Mouse (Mus musculus) ES-E14 (cell line): ENCODE data around the gene Stxbp3. TPM values are rescaled to one million over a fixed set of nuclear protein-coding genes. Genes with fewer than 3 reads are reported as not detected.

ENCODE experiments used
- DNase-seq: peaks from one replicate; pipeline ENCODE4 v3.0.0-alpha.2; 2013; ENCODE audit warnings: low read depth, low spot score
- H3K27ac ChIP-seq: 2 replicates; pipeline ENCODE4 v1.5.1; 2012; ENCODE audit warnings: low read depth, mild to moderate bottlenecking, low read length, moderate library complexity, mixed read lengths; ENCODE audit not compliant: poor library complexity, insufficient read depth, severe bottlenecking
- H3K36me3 ChIP-seq: 2 replicates; pipeline ENCODE4 v1.6.1; 2012; ENCODE audit warnings: mild to moderate bottlenecking, low read length, moderate library complexity, mixed read lengths; ENCODE audit not compliant: control insufficient read depth, poor library complexity, insufficient read depth, severe bottlenecking
- H3K4me1 ChIP-seq, 2 experiments: fragments of 150-350 bp in 1 of 2; sonication (generic) in 1 of 2; 2 replicates each; pipeline ENCODE4 v1.6.1; 2012; ENCODE audit warnings: low read length in 2 of 2, mild to moderate bottlenecking in 1 of 2, mixed read lengths in 1 of 2; ENCODE audit not compliant: control insufficient read depth in 2 of 2, insufficient read depth in 2 of 2, poor library complexity in 1 of 2
- H3K4me3 ChIP-seq, 2 experiments: fragments of 150-350 bp in 1 of 2; sonication (generic) in 1 of 2; 2 replicates each; pipeline ENCODE4 v1.5.1; 2012; ENCODE audit warnings: low read length in 2 of 2, low read depth in 1 of 2, mild to moderate bottlenecking in 1 of 2, mixed read lengths in 1 of 2; ENCODE audit not compliant: insufficient read depth in 1 of 2, poor library complexity in 1 of 2, severe bottlenecking in 1 of 2
- H3K9ac ChIP-seq: 2 replicates; pipeline ENCODE4 v1.6.1; 2012; ENCODE audit warnings: low read depth, mild to moderate bottlenecking, low read length, mixed read lengths; ENCODE audit not compliant: poor library complexity, insufficient read depth, severe bottlenecking
- H3K9me3 ChIP-seq: fragments of 150-350 bp; sonication (generic); 2 replicates; pipeline ENCODE4 v1.6.1; 2012; ENCODE audit warnings: low read depth, mild to moderate bottlenecking, low read length; ENCODE audit not compliant: control insufficient read depth, insufficient read depth
- CHD2 ChIP-seq: IDR thresholded peaks from 2 replicates; pipeline ENCODE4 v1.6.1; 2014; ENCODE audit warnings: mild to moderate bottlenecking, low read depth, low read length, inconsistent platforms
- HCFC1 ChIP-seq: IDR thresholded peaks from 2 replicates; pipeline ENCODE4 v1.6.1; 2012; ENCODE audit warnings: low read length, inconsistent platforms, borderline replicate concordance; ENCODE audit not compliant: insufficient read depth
- MAFK ChIP-seq: IDR thresholded peaks from 2 replicates; pipeline ENCODE4 v1.6.1; 2014; ENCODE audit warnings: mild to moderate bottlenecking, low read depth, low read length, inconsistent platforms; ENCODE audit not compliant: insufficient read depth
- ZC3H11A ChIP-seq: IDR thresholded peaks from 2 replicates; pipeline ENCODE4 v1.6.1; 2012; ENCODE audit warnings: low read depth, mild to moderate bottlenecking, inconsistent platforms, low read length, borderline replicate concordance
- ZNF384 ChIP-seq: IDR thresholded peaks from 2 replicates; pipeline ENCODE4 v1.6.1; 2012; ENCODE audit warnings: low read depth, low read length, inconsistent platforms
- in situ Hi-C, 2 experiments: fragments of 600-800 bp; cut with MboI; formaldehyde crosslinking; loops; one replicate each; pipeline ENCODE4 v1.15.1; 2025; ENCODE audit warnings: low sequenced_read_pairs in 2 of 2, inconsistent platforms in 1 of 2; ENCODE audit not compliant: unreplicated experiment in 2 of 2
- total RNA-seq: library from RNA; depleted of rRNA; stranded (reverse); fragments of 300-350 nt; gene quantifications from 2 replicates; pipeline ENCODE4 v1.2.3, GENCODE M21; 2012

Stxbp3 gene
- total RNA-seq, 1 experiment = 18.1 TPM

DNA sequence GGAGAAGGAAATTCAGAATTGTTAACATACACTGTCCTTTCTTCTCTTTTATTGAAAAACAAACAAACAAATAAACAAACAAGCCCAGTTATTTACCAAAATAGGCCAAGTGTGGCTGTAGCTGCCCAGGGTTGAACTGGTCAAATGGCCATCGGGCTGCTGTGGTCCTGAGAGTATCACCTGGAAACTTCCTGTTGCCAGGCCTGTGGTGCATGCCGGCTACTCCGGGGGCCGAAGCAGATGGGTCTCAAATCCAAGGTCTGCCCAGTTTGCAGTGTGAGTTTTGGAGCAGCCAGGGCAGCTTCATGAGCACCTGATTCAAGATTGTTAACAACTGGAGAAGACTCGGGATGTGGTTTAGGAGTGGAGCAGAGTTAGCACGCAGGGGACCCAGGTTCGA is 74.8 kb downstream of the Stxbp3 start:
- no peaks in the 10 kb centered on the region for H3K36me3 ChIP-seq
- H3K4me3 ChIP-seq = no peak overlapping the region
- DNase-seq = no peak
- in situ Hi-C loops = no loop called here
- TF ChIP-seq ZNF384 (no peak), MAFK (no peak), ZC3H11A (no peak), HCFC1 (no peak), CHD2 (no peak)
- no peak overlapping the region for H3K27ac ChIP-seq
- H3K9ac ChIP-seq = no peak overlapping the region
- no peaks in the 10 kb centered on the region for H3K9me3 ChIP-seq
- H3K4me1 ChIP-seq = peaks cover 0 to 3% of the 10 kb centered on the region in 2 experiments; a peak in 1 of 4 replicates

DNA sequence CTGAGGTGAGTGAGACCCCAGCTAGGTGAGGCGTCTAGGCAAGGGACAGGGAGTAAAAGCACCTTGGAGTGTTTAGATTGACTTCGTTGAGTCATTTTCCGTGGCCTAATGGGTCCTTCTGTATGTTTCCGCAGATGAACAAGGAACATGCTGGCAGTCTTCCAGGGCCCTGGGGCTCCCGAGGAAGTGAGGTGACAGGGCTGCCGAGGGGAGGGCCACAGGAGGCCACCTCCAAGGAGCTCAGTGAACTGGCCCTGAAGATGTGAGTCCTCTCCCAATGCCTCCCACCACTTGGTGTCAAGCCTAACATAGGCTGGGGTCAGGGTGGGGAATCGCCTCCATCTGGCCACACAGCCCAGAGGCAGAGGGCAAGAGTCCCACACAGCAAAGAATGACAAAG is 75.3 kb downstream of the Stxbp3 start:
- Histone ChIP-seq H3K36me3 (no peaks in the 10 kb centered on the region), H3K9me3 (no peaks in the 10 kb centered on the region), H3K4me1 (peaks cover 0 to 3% of the 10 kb centered on the region in 2 experiments; a peak in 1 of 4 replicates), H3K4me3 (no peak overlapping the region), H3K9ac (no peak overlapping the region), H3K27ac (no peak overlapping the region)
- in situ Hi-C loops = no loop called here
- no peak for TF ChIP-seq CHD2
- TF ChIP-seq ZC3H11A = no peak
- no peak for TF ChIP-seq ZNF384
- no peak for TF ChIP-seq MAFK
- no peak for TF ChIP-seq HCFC1
- DNase-seq = no peak

DNA sequence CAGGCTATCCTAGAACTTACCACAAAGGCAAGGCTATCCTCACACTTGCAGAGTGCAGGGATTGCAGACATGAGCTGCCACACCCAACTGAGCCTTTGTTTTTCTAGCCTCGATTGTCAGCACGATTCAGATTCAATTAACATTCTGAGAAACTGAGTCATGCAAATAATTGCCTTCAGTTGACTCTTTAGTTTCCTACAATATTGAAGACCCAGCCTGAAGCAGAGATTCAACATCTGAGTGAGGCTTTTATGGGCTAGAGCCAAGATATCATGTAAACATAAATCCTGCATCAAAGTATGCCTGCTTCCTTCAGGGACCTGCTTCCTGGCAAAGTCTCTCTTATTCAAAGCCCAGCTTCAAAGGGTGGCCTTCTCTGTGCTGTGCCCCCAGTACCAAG is 76.6 kb downstream of the Stxbp3 start:
- no peaks in the 10 kb centered on the region for H3K9me3 ChIP-seq
- H3K27ac ChIP-seq = no peak overlapping the region
- peaks cover 0 to 3% of the 10 kb centered on the region in 2 experiments; a peak in 1 of 4 replicates for H3K4me1 ChIP-seq
- TF ChIP-seq HCFC1 (no peak), MAFK (no peak), CHD2 (no peak), ZNF384 (no peak), ZC3H11A (no peak)
- in situ Hi-C loops = no loop called here
- no peak for DNase-seq
- no peaks in the 10 kb centered on the region for H3K36me3 ChIP-seq
- no peak overlapping the region for H3K9ac ChIP-seq
- H3K4me3 ChIP-seq = no peak overlapping the region

DNA sequence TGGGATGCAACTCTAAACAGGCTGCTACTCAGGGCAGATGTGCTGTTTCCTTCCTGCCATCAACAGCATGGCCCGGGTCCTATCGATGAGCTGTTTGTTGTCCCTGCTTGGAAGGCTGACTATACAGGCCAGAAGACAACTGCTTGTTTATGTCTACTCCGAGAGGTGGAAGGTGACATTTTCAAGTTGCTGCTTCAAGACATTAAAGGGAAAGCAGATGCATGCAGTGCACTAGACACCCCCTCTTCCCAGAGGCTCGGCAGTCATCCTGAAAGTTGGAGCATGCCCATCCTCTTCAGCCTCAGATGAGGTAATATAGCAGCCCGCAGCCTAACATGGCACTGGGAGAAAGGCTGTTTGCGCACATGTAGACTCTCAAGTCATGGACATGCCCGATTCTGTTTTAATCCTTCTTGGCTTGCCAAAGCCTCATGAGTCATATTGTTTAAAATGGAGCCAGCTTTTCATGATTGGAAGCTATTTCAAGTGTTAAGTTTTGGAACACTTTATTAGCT is 77.7 kb downstream of the Stxbp3 start:
- H3K9ac ChIP-seq = no peak overlapping the region
- no peak for DNase-seq
- TF ChIP-seq HCFC1 (no peak), MAFK (no peak), CHD2 (no peak), ZC3H11A (no peak), ZNF384 (no peak)
- in situ Hi-C loops = no loop called here
- H3K4me1 ChIP-seq = peaks cover 0 to 3% of the 10 kb centered on the region in 2 experiments; a peak in 1 of 4 replicates
- no peak overlapping the region for H3K27ac ChIP-seq
- H3K4me3 ChIP-seq = no peak overlapping the region
- H3K36me3 ChIP-seq = no peaks in the 10 kb centered on the region
- H3K9me3 ChIP-seq = no peaks in the 10 kb centered on the region
